Mouse (Mus musculus) cerebellum, postnatal 4 days (tissue): Measurements from ENCODE around the gene Ctnnbl1.

Experiments used
- DNase-seq, 2 experiments: peaks; one replicate each; pipeline ENCODE4 v3.0.0; 2022; ENCODE audit warnings: low spot score in 2 of 2, mixed read lengths in 1 of 2

The Ctnnbl1 gene

GRCm38 (mm10) chr2:157793851-157794332 lies 56.7 kb downstream of the Ctnnbl1 start:
- no peak for DNase-seq

GRCm38 (mm10) chr2:157795627-157796423 lies 58.6 kb downstream of the Ctnnbl1 start:
- DNase-seq = no peak

DNA sequence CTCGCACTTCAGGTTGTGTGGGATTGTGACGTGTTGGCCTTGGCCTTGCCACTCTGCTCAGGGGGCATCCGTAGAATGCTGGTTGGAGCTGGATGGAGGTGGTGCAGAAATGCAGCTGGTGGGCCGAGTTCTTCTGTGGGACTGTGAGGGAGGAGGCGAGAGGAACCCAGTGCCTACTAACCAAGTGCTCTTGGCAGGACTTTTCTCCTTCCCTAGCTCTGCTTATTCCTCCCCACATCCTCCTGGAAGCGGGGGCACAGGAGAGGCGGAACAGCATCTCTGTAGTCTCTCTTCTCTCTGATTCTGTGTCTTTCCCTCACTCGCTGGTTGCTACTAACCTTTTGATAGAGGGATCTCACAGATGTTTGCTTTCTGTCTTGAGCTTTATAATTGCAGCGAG lies 62.3 kb downstream of the Ctnnbl1 start:
- DNase-seq = no peak

DNA sequence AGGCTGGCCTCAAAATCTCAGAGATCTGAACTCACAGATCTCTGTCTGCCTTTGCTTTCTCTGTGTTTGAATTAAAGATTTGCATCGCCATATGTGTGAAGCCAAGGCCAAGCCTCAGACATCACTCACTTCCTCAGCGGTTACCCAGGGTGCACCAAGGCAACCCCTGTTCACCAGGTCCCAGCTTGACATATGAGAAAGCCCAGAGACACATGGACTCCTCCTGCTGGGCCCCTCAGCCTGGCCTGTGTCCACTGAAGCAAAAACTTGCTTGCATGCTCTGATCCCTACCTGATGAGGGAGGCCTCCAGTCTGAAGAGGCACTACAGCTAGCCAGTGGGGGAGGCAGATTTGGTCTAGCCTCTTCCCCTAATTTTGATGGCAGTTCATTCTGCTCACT lies 63.1 kb downstream of the Ctnnbl1 start:
- DNase-seq = no peak

- no peak for DNase-seq
Measured at GRCm38 (mm10) chr2:157800746-157801501, 63.7 kb downstream of the Ctnnbl1 start.

GRCm38 (mm10) chr2:157801505-157802357 lies 64.5 kb downstream of the Ctnnbl1 start:
- DNase-seq = no peak

DNA sequence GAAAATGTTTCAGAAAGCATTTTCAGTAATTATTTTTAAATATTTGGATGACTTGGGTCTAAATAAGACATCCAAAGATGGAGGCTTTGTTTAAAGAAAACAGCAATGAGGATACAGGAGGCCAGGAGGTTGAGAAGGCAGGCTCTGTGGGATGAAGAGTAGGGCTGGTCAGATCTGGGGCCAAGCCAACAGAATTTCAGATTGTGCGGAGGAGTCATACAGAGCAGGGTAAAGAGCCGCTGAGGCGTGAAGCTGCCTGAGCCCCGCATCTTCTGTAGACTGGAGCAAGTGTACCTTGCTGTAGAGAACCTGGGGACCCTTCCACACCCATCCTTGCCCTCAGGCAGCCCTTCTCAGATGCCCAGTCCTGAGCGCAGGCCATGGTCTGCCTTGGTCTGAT lies 65.5 kb downstream of the Ctnnbl1 start:
- DNase-seq = no peak

DNA sequence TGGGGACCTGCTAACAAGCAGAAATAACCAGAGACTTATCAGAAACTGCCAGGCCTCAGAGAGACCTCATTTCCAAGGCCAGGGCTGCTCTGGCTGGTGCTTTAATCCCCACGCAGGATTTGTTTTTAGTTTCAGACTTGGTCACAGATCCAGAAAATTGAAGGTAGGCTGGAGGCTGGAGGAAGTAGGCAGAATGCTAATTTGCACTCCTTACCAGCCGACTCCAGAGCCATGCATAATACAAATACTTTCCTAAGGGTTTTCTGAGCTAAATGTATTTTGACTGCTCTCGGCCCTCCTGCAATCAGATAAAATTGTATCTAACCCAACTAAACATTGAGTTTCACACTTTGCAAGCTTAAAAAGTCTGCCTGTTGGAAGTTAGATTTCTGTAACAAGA lies 67.2 kb downstream of the Ctnnbl1 start:
- DNase-seq = no peak

DNA sequence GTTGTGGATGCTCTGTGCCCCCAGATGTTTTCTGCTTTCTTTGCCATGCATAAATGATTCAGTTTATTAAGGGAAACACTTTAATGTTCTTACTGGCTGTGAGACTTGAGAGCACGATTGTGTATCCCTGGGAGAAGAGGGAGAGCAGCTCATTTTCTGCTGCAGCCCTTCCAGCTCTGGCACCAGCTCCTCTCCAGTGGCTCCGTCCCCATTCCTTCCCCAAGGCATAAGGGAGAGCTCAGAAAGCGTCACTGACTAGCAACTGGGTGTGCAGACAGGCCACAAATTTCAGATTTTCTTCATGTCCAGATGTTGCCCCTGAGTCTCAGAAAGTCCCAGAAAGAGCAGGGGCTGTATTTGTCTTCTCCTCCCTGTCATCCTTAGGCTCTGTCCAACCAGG lies 67.9 kb downstream of the Ctnnbl1 start:
- no peak for DNase-seq

GRCm38 (mm10) chr2:157807076-157807475 lies 69.9 kb downstream of the Ctnnbl1 start:
- no peak for DNase-seq

DNA sequence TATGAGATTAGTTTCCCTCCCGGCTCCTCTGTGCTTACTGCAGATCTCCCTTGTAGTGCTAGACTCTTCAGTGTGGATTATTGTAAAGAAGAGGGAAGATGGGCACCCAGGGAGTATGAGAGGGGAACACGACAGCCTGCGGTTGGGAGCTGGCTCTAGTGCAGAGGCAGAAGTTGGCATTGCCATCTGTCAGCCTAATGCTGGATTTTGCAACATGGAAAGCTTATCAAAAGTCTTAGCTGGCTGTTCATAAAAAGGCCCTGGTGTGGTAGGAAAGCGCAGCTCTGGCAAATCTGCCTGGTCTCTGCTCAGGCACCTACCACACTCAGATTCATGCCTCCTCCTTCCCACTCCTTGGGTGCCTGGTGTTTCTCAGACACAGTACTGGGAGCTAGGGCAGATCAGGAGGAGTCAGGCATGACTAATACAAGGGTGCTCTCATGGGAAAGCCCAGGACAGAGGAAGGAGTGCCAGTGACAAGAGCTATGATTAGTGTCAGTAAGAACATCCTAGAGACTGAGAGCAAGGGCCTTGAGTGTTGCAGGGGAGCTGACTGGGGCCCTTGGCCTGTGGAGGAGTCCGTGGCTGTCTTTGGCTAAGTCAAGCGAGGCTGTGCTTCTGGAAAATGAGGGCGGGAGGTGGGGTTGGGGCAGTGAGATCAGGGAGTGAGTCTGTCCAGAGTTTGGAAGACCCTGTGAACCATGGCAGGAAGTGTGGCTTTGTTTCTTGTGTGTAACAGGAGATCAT lies 70.6 kb downstream of the Ctnnbl1 start:
- DNase-seq = no peak

- no peak for DNase-seq
Measured at GRCm38 (mm10) chr2:157808368-157808923, 71.2 kb downstream of the Ctnnbl1 start.

DNA sequence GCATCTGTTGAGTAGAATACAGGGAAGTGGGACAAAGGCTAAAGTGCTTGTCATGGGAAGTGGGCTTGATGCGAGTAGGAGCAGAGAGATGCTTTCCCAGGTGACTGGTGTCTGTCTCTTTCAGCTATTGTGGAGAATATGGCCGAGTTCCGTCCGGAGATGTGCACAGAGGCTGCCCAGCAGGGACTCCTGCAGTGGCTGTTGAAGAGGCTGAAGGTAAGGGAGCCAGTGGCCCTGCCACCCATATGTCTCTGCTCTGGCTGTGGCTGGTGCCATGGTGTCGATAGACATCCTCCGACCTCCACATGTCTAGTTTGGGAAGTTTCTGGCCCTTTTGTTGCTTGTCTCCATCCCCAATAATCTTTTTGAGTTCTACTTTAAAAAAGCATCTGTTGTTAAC lies 72.1 kb downstream of the Ctnnbl1 start:
- DNase-seq = no peak

DNA sequence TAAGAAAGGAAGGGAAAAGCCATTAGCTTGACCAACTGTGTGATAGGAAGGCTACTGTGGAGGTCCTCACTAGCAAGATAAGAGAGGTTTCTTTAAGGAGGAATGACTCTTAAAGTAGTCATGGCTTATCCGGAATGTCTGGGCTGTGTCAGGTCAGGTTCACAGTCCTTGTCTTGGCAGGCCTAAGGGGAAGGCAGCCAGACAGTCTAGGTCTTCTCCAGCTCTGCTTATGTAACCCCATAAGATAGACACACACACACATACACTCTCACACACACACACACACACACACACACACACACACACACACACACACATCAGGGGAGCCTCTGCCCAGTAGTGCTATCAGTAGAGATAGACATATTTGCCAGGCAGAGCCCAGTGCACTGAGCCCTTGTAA lies 73.5 kb downstream of the Ctnnbl1 start:
- no peak for DNase-seq

DNA sequence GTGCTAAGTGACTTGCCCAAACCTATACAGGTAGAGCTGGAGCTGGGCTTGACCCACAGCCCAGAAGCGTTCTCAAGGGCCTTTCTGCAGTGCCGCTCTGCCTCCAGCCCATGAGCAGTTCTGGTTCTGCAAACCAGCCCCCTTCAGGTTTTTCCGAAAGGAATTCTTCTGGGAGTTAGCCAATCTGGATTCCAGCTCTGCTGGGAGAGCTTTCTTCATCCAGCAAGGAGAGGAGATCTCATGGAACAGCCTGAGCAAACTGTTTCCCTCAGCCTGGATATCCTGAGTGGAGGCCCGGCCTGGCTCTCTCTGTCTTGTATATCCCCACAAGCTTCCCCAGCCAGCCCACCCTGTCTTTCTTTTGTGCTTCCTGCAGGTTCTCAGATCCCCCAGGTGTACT lies 75.9 kb downstream of the Ctnnbl1 start:
- DNase-seq = no peak

DNA sequence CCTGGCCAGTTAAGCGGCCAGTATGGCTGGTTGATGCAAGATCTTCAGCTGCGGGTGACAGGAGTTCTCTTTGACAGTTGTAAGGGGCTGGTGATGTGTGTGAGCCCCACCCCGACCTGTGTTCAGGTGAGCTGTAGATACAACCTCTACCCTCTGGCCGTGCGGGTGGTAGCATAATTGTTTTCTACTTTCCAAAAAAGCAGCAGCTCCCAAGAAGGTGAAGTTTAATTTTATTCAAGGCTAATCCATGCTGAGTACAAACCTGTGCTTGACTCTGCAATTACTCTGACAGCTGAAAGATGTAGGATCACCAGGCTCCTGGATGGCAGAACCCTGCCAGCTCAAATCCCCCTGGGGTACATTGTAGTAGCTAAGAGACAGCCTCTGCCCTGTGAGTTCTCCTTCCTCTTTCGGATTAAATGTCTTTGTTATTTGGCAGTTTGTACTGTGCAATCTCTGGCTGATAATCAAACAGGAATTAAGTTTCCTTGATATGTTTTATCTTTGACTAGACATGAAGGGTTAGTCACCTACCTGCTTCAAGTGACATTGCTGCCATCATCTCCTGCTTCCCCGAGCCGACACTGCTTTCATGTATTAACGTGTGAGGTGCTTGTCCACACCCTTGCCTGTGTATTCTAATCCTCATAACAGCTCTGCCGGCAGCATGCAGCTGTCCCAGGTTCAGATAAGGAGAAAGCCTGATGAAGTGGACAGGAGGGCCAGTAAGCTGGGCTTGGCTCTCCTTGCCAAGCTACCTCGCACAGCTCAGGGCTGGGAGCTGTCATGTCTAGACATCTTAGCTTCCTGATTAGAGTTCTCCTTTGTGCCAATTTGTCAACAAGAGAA lies 77.1 kb downstream of the Ctnnbl1 start:
- DNase-seq = no peak

- DNase-seq = no peak
Measured at GRCm38 (mm10) chr2:157814965-157815283, 77.7 kb downstream of the Ctnnbl1 start.

DNA sequence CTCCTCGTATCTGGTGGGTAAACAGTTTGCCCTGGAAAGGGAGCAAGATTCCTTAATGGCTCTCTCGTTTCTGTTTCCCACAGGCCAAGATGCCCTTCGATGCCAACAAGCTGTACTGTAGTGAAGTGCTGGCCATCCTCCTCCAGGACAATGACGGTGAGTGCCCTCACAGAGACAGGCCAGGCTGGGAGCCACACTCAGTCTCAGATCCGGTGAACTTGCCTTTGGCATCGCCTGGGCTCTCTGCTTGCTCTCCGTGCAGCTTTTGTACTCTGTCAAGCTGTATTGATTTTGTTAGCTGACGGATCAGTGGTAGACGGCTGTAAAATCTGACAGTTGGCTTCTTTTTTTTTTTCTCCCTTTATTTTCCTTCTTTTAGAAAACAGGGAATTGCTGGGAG lies 80.5 kb downstream of the Ctnnbl1 start:
- peak in 1 of 2 experiments; percentile 16 for DNase-seq

DNA sequence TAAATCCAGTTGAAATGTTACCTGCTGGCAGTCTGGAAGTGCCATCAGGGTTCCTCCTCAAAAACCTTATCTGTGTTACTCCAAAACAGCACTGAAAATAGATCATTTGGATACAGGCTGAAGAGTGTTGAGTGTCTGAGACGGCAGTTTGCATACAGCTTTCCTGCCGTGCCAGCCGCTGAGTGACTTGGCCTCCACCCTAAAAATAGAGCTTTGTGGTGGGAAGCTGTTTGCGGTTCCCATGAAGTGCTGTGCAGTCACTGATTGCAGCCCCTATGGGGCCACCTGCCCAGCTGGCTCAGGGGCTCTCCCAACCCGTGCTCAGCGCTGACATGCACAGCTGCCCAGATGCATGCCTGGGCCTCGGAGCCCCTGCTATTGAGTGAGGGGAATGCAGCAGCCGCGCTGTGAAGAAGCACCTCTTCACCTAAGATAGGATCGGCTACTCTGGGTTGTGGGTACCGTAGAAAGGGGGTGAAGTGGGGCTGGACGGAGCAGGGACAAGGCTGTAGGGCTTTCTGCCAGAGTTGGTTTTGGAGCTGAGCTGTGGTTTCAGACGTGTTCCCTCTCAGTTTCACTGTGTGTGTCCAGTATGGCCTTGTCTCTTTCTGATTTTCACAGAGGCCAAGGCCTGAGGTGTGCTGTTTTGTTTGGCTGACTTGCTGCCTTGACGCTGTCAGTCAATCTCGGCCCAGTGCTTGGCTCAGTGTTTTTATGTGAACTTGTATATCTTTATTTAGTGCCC lies 81.5 kb downstream of the Ctnnbl1 start:
- peak in 1 of 2 experiments; percentile 17 for DNase-seq
